In genomic region chr4:144889505-144890301, GRCm38 (mm10) we compare ENCODE assay signal across 18 mouse cellular contexts. TPM values are rescaled to one million over a fixed set of nuclear protein-coding genes. Genes with fewer than 3 reads are reported as not detected.
A peak's percentile ranks its signal among the peaks of the same experiment; 100 is the strongest.
DNase-seq lines count a peak whose midpoint lies in the region; ATAC-seq and TF ChIP-seq lines count a peak whose summit lies in the region.
"Had no signal": no experiment of that assay in that cellular context is flagged by ENCODE, and none has a peak within 500 bp of the region (broad histone marks: within the 10 kb centered on the region; RNA-seq: fewer than 3 reads in every experiment).

No protein-coding gene starts in this region.

- H3K9me3 ChIP-seq in heart, embryonic 13.5 days = no peaks in the 10 kb centered on the region
- no peaks in the 10 kb centered on the region for H3K9me3 ChIP-seq in limb, embryonic 14.5 days (ENCODE audit: control insufficient read depth, low read length)
- H3K9me3 ChIP-seq: embryonic facial prominence, embryonic 15.5 days; heart, embryonic 15.5 days; hindbrain, embryonic 13.5 days; liver, embryonic 15.5 days; midbrain, embryonic 13.5 days; neural tube, embryonic 12.5 days had no signal

- no peak for DNase-seq in heart, adult 18-20 months
- peak; percentile 3 for DNase-seq in urinary bladder, postnatal 25 days (ENCODE audit: low spot score)
- DNase-seq in urinary bladder, postnatal 36 days (ENCODE audit: low spot score in 2 of 2) = no peak
- peak; percentile 56 for DNase-seq in limb, embryonic 14.5 days (ENCODE audit: low spot score)
- no peak for DNase-seq in MN1 (ENCODE audit: low spot score)
- DNase-seq in neural tube, embryonic 10.5 days (ENCODE audit: extremely low spot score, low spot score) = no peak
- DNase-seq: layer of hippocampus, adult 9-11 months had no signal

- no peak for TF ChIP-seq POLR2A in limb, embryonic 14.5 days (IDR thresholded peaks at IDR 0.05; ENCODE audit: borderline replicate concordance, extremely low read depth, insufficient read depth, insufficient read length)

- 0 out of 2 replicates have a peak overlapping the region, but pooled peaks have one; percentile 17 for H3K27ac ChIP-seq in heart, embryonic 13.5 days (replicated peaks)
- H3K27ac ChIP-seq in limb, embryonic 14.5 days (replicated peaks; ENCODE audit: low read depth, low read length) = peak overlapping the region; percentile 71
- H3K27ac ChIP-seq: heart, embryonic 15.5 days; hindbrain, embryonic 13.5 days; kidney, postnatal 0 days; liver, embryonic 15.5 days; midbrain, embryonic 13.5 days; neural tube, embryonic 12.5 days had no signal

- no peaks in the 10 kb centered on the region for H3K27me3 ChIP-seq in heart, embryonic 13.5 days (replicated peaks)
- no peaks in the 10 kb centered on the region for H3K27me3 ChIP-seq in limb, embryonic 14.5 days (ENCODE audit: control insufficient read depth, insufficient read depth, low read length)
- H3K27me3 ChIP-seq: CH12.LX; embryonic facial prominence, embryonic 15.5 days; heart, embryonic 15.5 days had no signal

- no peaks in the 10 kb centered on the region for H3K36me3 ChIP-seq in heart, embryonic 13.5 days
- H3K36me3 ChIP-seq in limb, embryonic 14.5 days (ENCODE audit: control insufficient read depth, insufficient read depth, low read length) = no peaks in the 10 kb centered on the region
- H3K36me3 ChIP-seq: embryonic facial prominence, embryonic 15.5 days; G1E; heart, embryonic 15.5 days; hindbrain, embryonic 13.5 days; liver, embryonic 15.5 days; midbrain, embryonic 13.5 days; neural tube, embryonic 12.5 days had no signal

- WGBS in heart, embryonic 13.5 days = 66% methylated on average over 9 of the region's 9 CpGs
- 67% methylated on average over 9 of the region's 9 CpGs for WGBS in limb, embryonic 14.5 days

- H3K4me2 ChIP-seq in heart, embryonic 13.5 days = no peak overlapping the region
- H3K4me2 ChIP-seq in limb, embryonic 14.5 days (replicated peaks; ENCODE audit: low read depth, low read length, severe bottlenecking) = 0 out of 2 replicates have a peak overlapping the region, but pooled peaks have one; percentile 15
- H3K4me2 ChIP-seq: embryonic facial prominence, embryonic 15.5 days; heart, embryonic 15.5 days; hindbrain, embryonic 13.5 days; liver, embryonic 15.5 days; midbrain, embryonic 13.5 days; neural tube, embryonic 12.5 days had no signal

- no peak overlapping the region for H3K4me3 ChIP-seq in heart, embryonic 13.5 days
- H3K4me3 ChIP-seq in limb, embryonic 14.5 days (replicated peaks; ENCODE audit: low read length) = no peak overlapping the region
- H3K4me3 ChIP-seq: embryonic facial prominence, embryonic 15.5 days; heart, embryonic 15.5 days; hindbrain, embryonic 13.5 days; liver, embryonic 15.5 days; midbrain, embryonic 13.5 days; neural tube, embryonic 12.5 days had no signal

- peaks cover 28% of the 10 kb centered on the region for H3K4me1 ChIP-seq in heart, embryonic 13.5 days
- peaks cover 48% of the 10 kb centered on the region for H3K4me1 ChIP-seq in limb, embryonic 14.5 days (ENCODE audit: control insufficient read depth, insufficient read depth, low read length)

- ATAC-seq in heart, embryonic 13.5 days (ENCODE audit: extremely low read depth, insufficient number of reproducible peaks, low FRiP score, low TSS enrichment) = no peak
- no peak for ATAC-seq in limb, embryonic 14.5 days (ENCODE audit: low FRiP score, low read depth)
- ATAC-seq: midbrain, embryonic 13.5 days had no signal

- H3K9ac ChIP-seq in heart, embryonic 13.5 days = no peak overlapping the region
- no peak overlapping the region for H3K9ac ChIP-seq in limb, embryonic 14.5 days (ENCODE audit: low read depth, low read length, severe bottlenecking)
- H3K9ac ChIP-seq: embryonic facial prominence, embryonic 15.5 days; forebrain, postnatal 0 days; heart, embryonic 15.5 days; hindbrain, embryonic 13.5 days; liver, embryonic 15.5 days; midbrain, embryonic 13.5 days; neural tube, embryonic 12.5 days had no signal

RNA-seq across cellular contexts. Expression of gene Dhrs3, which starts 2.9 kb away (rescaled TPM):
- polyA plus RNA-seq in heart, embryonic 13.5 days (2015; fragmentation: Nextera tagmentation; extraction: Ambion mirVana) = 37.4 and 45.8 TPM in 2 replicates
- 100 to 1,000 TPM; 114 to 133 TPM for total RNA-seq in heart, adult 18-20 months (2021)
- 69.7 and 80.0 TPM in 2 replicates for polyA plus RNA-seq in limb, embryonic 14.5 days (2012; rRNA removed)
- polyA plus RNA-seq in limb, embryonic 14.5 days (2014; fragmentation: Nextera tagmentation; extraction: Ambion mirVana) = 121 and 134 TPM in 2 replicates

Comparison
In these comparisons a context has a peak if more than half of its experiments do, and no peak if none do; other contexts are left out.
1. DNase-seq: peak in urinary bladder, postnatal 25 days (single experiment) and limb, embryonic 14.5 days (single experiment); none in heart, adult 18-20 months (0 of 2), urinary bladder, postnatal 36 days (0 of 2), MN1 (single experiment) and neural tube, embryonic 10.5 days (single experiment).